Comparison of ENCODE assay signal across 8 mouse cellular contexts in genomic region chr4:62517538-62518415, GRCm38 (mm10). TPM values are rescaled to one million over a fixed set of nuclear protein-coding genes. Genes with fewer than 3 reads are reported as not detected.
DNase-seq lines count a peak whose midpoint lies in the region; ATAC-seq and TF ChIP-seq lines count a peak whose summit lies in the region.

No protein-coding gene starts in this region.

- no peaks in the 10 kb centered on the region for H3K27me3 ChIP-seq in lung, embryonic 16.5 days (ENCODE audit: control insufficient read depth, insufficient read depth, low read depth, low read length)
- H3K27me3 ChIP-seq in hindbrain, embryonic 15.5 days: no peaks in the 10 kb centered on the region
- no peaks in the 10 kb centered on the region for H3K27me3 ChIP-seq in myocyte (ENCODE audit: control insufficient read depth, insufficient read depth, insufficient read length)

- no peak for TF ChIP-seq POLR2A in myocyte (IDR thresholded peaks at IDR 0.05; ENCODE audit: insufficient read length, low read depth)
- no peak for TF ChIP-seq POLR2A in lung, adult 2 months (IDR thresholded peaks at IDR 0.05; ENCODE audit: borderline replicate concordance, extremely low read depth, low read depth, low read length)

- H3K9ac ChIP-seq in lung, embryonic 16.5 days (ENCODE audit: low read length): peak overlapping the region; percentile 89
- H3K9ac ChIP-seq in hindbrain, embryonic 15.5 days: 0 out of 2 replicates have a peak overlapping the region, but pooled peaks have one; percentile 70

- H3K36me3 ChIP-seq in lung, embryonic 16.5 days (ENCODE audit: control insufficient read depth, insufficient read depth, low read length): peaks cover 13% of the 10 kb centered on the region
- H3K36me3 ChIP-seq in hindbrain, embryonic 15.5 days: 0 out of 2 replicates have a peak, but pooled peaks cover 6% of the 10 kb centered on the region
- peaks cover 7% of the 10 kb centered on the region for H3K36me3 ChIP-seq in myocyte (ENCODE audit: control insufficient read depth, insufficient read depth)

- H3ac ChIP-seq in myocyte (ENCODE audit: control insufficient read depth, insufficient read length): no peak overlapping the region

- no peak for TF ChIP-seq CTCF in lung, adult 2 months (IDR thresholded peaks at IDR 0.05; ENCODE audit: insufficient read depth, low read length)

- H3K27ac ChIP-seq in lung, embryonic 16.5 days (ENCODE audit: low read length): peak overlapping the region; percentile 95
- H3K27ac ChIP-seq in hindbrain, embryonic 15.5 days (replicated peaks): no peak overlapping the region

- 56% methylated on average over 10 of the region's 10 CpGs for WGBS in lung, embryonic 16.5 days
- 87% methylated on average over 10 of the region's 10 CpGs for WGBS in hindbrain, embryonic 15.5 days
- 58% methylated on average over 10 of the region's 10 CpGs for WGBS in lung, adult 2 months

- peaks cover 40% of the 10 kb centered on the region for H3K4me1 ChIP-seq in lung, embryonic 16.5 days (replicated peaks; ENCODE audit: control insufficient read depth, insufficient read depth, low read length)
- H3K4me1 ChIP-seq in hindbrain, embryonic 15.5 days (replicated peaks): peaks cover 22% of the 10 kb centered on the region
- H3K4me1 ChIP-seq in lung, adult 2 months (ENCODE audit: control insufficient read depth, insufficient read depth, low read length): peaks cover 6% of the 10 kb centered on the region; the same call in 1 of the 2 replicates

- peak overlapping the region; percentile 62 for H3K4me2 ChIP-seq in lung, embryonic 16.5 days (ENCODE audit: low read depth, low read length)
- peak overlapping the region; percentile 62 for H3K4me2 ChIP-seq in hindbrain, embryonic 15.5 days
- no peak overlapping the region for H3K4me2 ChIP-seq in myocyte (ENCODE audit: low read depth)

- H3K9me3 ChIP-seq in lung, embryonic 16.5 days (ENCODE audit: control insufficient read depth, low read length): no peaks in the 10 kb centered on the region
- no peaks in the 10 kb centered on the region for H3K9me3 ChIP-seq in hindbrain, embryonic 15.5 days

- DNase-seq in cerebellum, adult 9-11 months: peak; percentile 40
- no peak for DNase-seq in cerebellum, adult 8-10 months
- DNase-seq in lung, postnatal 14 days: no peak
- DNase-seq in urinary bladder, postnatal 14 days (ENCODE audit: low spot score): no peak
- DNase-seq in lung, adult 2 months: no peak

- no peaks in the 10 kb centered on the region for H3K79me2 ChIP-seq in myocyte (ENCODE audit: control insufficient read depth, insufficient read depth)

- H3K4me3 ChIP-seq in lung, embryonic 16.5 days (ENCODE audit: low read length): peak overlapping the region; percentile 88
- H3K4me3 ChIP-seq in hindbrain, embryonic 15.5 days: no peak overlapping the region
- peak overlapping the region; percentile 63 for H3K4me3 ChIP-seq in myocyte
- no peak overlapping the region for H3K4me3 ChIP-seq in lung, adult 2 months (replicated peaks; ENCODE audit: extremely low read depth, low read depth, low read length)

- no peak for ATAC-seq in lung, embryonic 16.5 days (ENCODE audit: low read depth)
- no peak for ATAC-seq in hindbrain, embryonic 15.5 days (ENCODE audit: low FRiP score, low read depth)

TF ChIP-seq in myocyte, 11 proteins besides CTCF, POLR2A, EP300 and RAD21:
- TF ChIP-seq MYOD1 (IDR thresholded peaks at IDR 0.05; ENCODE audit: control insufficient read depth in 1 of 3, insufficient read length in 2 of 3, low read depth in 2 of 3) (no peak), E2F4 (IDR thresholded peaks at IDR 0.05; ENCODE audit: insufficient read depth) (no peak), TCF12 (IDR thresholded peaks at IDR 0.05; ENCODE audit: insufficient read depth, poor library complexity, severe bottlenecking) (no peak), SRF (IDR thresholded peaks at IDR 0.05; ENCODE audit: control insufficient read depth, insufficient read length, low read depth) (no peak), CEBPB (IDR thresholded peaks at IDR 0.05; ENCODE audit: insufficient read depth, poor library complexity, severe bottlenecking) (no peak)

RNA-seq across cellular contexts. Expression of gene Alad, which starts 1.9 kb away (rescaled TPM):
- polyA plus RNA-seq in lung, embryonic 16.5 days (2015; fragmentation: Nextera tagmentation; extraction: Ambion mirVana): 141 and 168 TPM in 2 replicates
- 68.7 and 75.0 TPM in 2 replicates for polyA plus RNA-seq in hindbrain, embryonic 15.5 days (2015; fragmentation: Nextera tagmentation; extraction: Ambion mirVana)
- polyA plus RNA-seq in myocyte (2012; fragmentation: generic; extraction: Trizol): 89.6 TPM
- 139 and 141 TPM in 2 replicates for polyA plus RNA-seq in lung, adult 2 months (2012; rRNA removed)

RNA-seq across cellular contexts. Expression of gene Pole3, which starts 7.1 kb away (rescaled TPM):
- 79.9 and 83.8 TPM in 2 replicates for polyA plus RNA-seq in lung, embryonic 16.5 days (2015; fragmentation: Nextera tagmentation; extraction: Ambion mirVana)
- polyA plus RNA-seq in hindbrain, embryonic 15.5 days (2015; fragmentation: Nextera tagmentation; extraction: Ambion mirVana): 62.8 and 65.3 TPM in 2 replicates
- polyA plus RNA-seq in myocyte (2012; fragmentation: generic; extraction: Trizol): 37.3 TPM
- polyA plus RNA-seq in lung, adult 2 months (2012; rRNA removed): 8.9 and 16.1 TPM in 2 replicates

RNA-seq across cellular contexts. Expression of gene 4933430I17Rik, which starts 7.4 kb away (rescaled TPM):
- 0.40 and 0.54 TPM in 2 replicates for polyA plus RNA-seq in lung, embryonic 16.5 days (2015; fragmentation: Nextera tagmentation; extraction: Ambion mirVana)
- polyA plus RNA-seq in hindbrain, embryonic 15.5 days (2015; fragmentation: Nextera tagmentation; extraction: Ambion mirVana): 0.63 and 0.65 TPM in 2 replicates
- polyA plus RNA-seq in myocyte (2012; fragmentation: generic; extraction: Trizol): 0.08 TPM
- polyA plus RNA-seq in lung, adult 2 months (2012; rRNA removed): 0.08 and 0.15 TPM in 2 replicates

RNA-seq across cellular contexts. Expression of gene Hdhd3, which starts 14.5 kb away (rescaled TPM):
- polyA plus RNA-seq in lung, embryonic 16.5 days (2015; fragmentation: Nextera tagmentation; extraction: Ambion mirVana): 19.1 and 20.9 TPM in 2 replicates
- polyA plus RNA-seq in hindbrain, embryonic 15.5 days (2015; fragmentation: Nextera tagmentation; extraction: Ambion mirVana): 10.9 and 12.1 TPM in 2 replicates
- 26.8 TPM for polyA plus RNA-seq in myocyte (2012; fragmentation: generic; extraction: Trizol)
- 10.0 and 14.1 TPM in 2 replicates for polyA plus RNA-seq in lung, adult 2 months (2012; rRNA removed)

RNA-seq across cellular contexts. Expression of gene Bspry, which starts 37.9 kb away (rescaled TPM):
- polyA plus RNA-seq in lung, embryonic 16.5 days (2015; fragmentation: Nextera tagmentation; extraction: Ambion mirVana): 47.9 and 59.2 TPM in 2 replicates
- 0.77 and 1.1 TPM in 2 replicates for polyA plus RNA-seq in hindbrain, embryonic 15.5 days (2015; fragmentation: Nextera tagmentation; extraction: Ambion mirVana)
- 1.1 TPM for polyA plus RNA-seq in myocyte (2012; fragmentation: generic; extraction: Trizol)
- polyA plus RNA-seq in lung, adult 2 months (2012; rRNA removed): 26.0 and 31.0 TPM in 2 replicates

Comparison
In these comparisons a context has a peak if more than half of its experiments do, and no peak if none do; other contexts are left out.
1. H3K4me3 ChIP-seq: peak in lung, embryonic 16.5 days (single experiment) and myocyte (single experiment); none in hindbrain, embryonic 15.5 days (single experiment) and lung, adult 2 months (single experiment).